Mouse (Mus musculus): ENCODE data around the gene Gm42742.

GRCm38 (mm10) chr7:127027885-127028284 lies 7.0 kb upstream of the Gm42742 start:
- TF ChIP-seq CTCF (IDR thresholded peaks at IDR 0.05; ENCODE audit: borderline replicate concordance, control insufficient read depth, extremely low read depth, insufficient read depth, low read length, poor library complexity) (no peak), POLR2A (IDR thresholded peaks at IDR 0.05; ENCODE audit: control insufficient read depth, extremely low read depth, insufficient read depth, low read length, poor library complexity) (no peak)

Measured in thymus, adult 2 months (tissue).